Mouse (Mus musculus): ENCODE results near the gene Ptges3. TPM values are rescaled to one million over a fixed set of nuclear protein-coding genes. Genes with fewer than 3 reads are reported as not detected.

The Ptges3 gene
- total and polyA plus RNA-seq, 3 experiments = 209 to 315 (median 268) TPM

GRCm38 (mm10) chr10:128094340-128094968 is 35.7 kb downstream of the Ptges3 start:
- ATAC-seq (ENCODE audit: extremely low read depth, insufficient number of reproducible peaks, low FRiP score, poor library complexity, severe bottlenecking) (peak; percentile 69), DNase-seq (ENCODE audit: low spot score) (peak; percentile 86)
- Histone ChIP-seq H3K4me1 (ENCODE audit: insufficient read depth, low read depth, low read length) (peaks cover 77% of the 10 kb centered on the region), H3K36me3 (replicated peaks) (peaks cover 17% of the 10 kb centered on the region), H3K9me3 (replicated peaks) (no peaks in the 10 kb centered on the region), H3K4me3 (ENCODE audit: low read depth, low read length) (peak overlapping the region; percentile 89), H3K27me3 (ENCODE audit: insufficient read depth, low read length) (no peaks in the 10 kb centered on the region)
- no peak for TF ChIP-seq GATA1 (IDR thresholded peaks at IDR 0.05; ENCODE audit: borderline replicate concordance, low read length)
- TF ChIP-seq TAL1 (conservative IDR thresholded peaks at IDR 0.05; ENCODE audit: low read depth, low read length) = no peak
- TF ChIP-seq CTCF (IDR thresholded peaks at IDR 0.05; ENCODE audit: low read depth, low read length) = no peak
- no peak for TF ChIP-seq POLR2AphosphoS5 (IDR thresholded peaks at IDR 0.05; ENCODE audit: insufficient replicate concordance, low read depth, low read length)
- TF ChIP-seq GATA2 (IDR thresholded peaks at IDR 0.05; ENCODE audit: borderline replicate concordance, low read depth, low read length) = no peak

DNA sequence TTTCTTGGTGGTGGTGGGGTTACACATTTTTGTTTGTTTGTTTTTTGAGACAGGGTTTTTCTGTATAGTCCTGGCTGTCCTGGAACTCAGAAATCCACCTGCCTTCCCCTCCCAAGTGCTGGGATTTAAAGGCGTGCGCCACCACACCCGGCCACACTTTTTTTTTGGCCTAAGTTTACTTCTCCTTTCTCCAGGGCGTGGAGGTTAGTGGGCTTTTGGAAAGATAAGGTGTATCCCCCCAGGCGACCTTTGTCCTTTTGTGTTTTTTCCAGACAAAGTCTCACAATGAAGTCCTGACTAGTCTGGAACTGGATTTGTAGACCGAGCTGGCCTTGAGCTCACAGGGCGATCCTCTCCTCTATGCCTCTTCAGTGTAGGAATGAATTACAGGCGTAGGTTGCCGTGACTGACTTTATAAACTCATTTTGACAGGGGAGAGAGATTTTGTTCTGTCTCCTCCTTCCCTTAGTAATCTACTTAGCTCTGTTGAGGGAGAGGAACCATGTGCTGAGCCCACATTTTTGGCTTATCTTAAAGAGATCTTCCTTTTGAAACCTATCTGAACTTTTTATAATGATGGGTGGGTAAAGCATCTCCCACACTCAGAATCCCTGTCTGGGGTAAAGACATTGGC is 36.4 kb downstream of the Ptges3 start:
- ATAC-seq (ENCODE audit: extremely low read depth, insufficient number of reproducible peaks, low FRiP score, poor library complexity, severe bottlenecking) (no peak), DNase-seq (ENCODE audit: low spot score) (no peak)
- H3K4me3 ChIP-seq (ENCODE audit: low read depth, low read length) = peak overlapping the region; percentile 89; the same call in 1 of the 2 replicates
- H3K9me3 ChIP-seq (replicated peaks) = no peaks in the 10 kb centered on the region
- TF ChIP-seq TAL1 (conservative IDR thresholded peaks at IDR 0.05; ENCODE audit: low read depth, low read length) (no peak), GATA2 (IDR thresholded peaks at IDR 0.05; ENCODE audit: borderline replicate concordance, low read depth, low read length) (no peak), POLR2AphosphoS5 (IDR thresholded peaks at IDR 0.05; ENCODE audit: insufficient replicate concordance, low read depth, low read length) (no peak), GATA1 (IDR thresholded peaks at IDR 0.05; ENCODE audit: borderline replicate concordance, low read length) (no peak), CTCF (IDR thresholded peaks at IDR 0.05; ENCODE audit: low read depth, low read length) (no peak)
- H3K36me3 ChIP-seq (replicated peaks) = peaks cover 16% of the 10 kb centered on the region
- peaks cover 72% of the 10 kb centered on the region for H3K4me1 ChIP-seq (ENCODE audit: insufficient read depth, low read depth, low read length)
- H3K27me3 ChIP-seq (ENCODE audit: insufficient read depth, low read length) = no peaks in the 10 kb centered on the region

GRCm38 (mm10) chr10:128096313-128096692 is 37.5 kb downstream of the Ptges3 start:
- ATAC-seq (ENCODE audit: extremely low read depth, insufficient number of reproducible peaks, low FRiP score, poor library complexity, severe bottlenecking) (no peak), DNase-seq (ENCODE audit: low spot score) (no peak)
- Histone ChIP-seq H3K4me1 (ENCODE audit: insufficient read depth, low read depth, low read length) (peaks cover 64% of the 10 kb centered on the region), H3K4me3 (ENCODE audit: low read depth, low read length) (peak overlapping the region; percentile 89), H3K9me3 (replicated peaks) (no peaks in the 10 kb centered on the region), H3K27me3 (ENCODE audit: insufficient read depth, low read length) (no peaks in the 10 kb centered on the region), H3K36me3 (replicated peaks) (peaks cover 15% of the 10 kb centered on the region)
- no peak for TF ChIP-seq TAL1 (conservative IDR thresholded peaks at IDR 0.05; ENCODE audit: low read depth, low read length)
- TF ChIP-seq POLR2AphosphoS5 (IDR thresholded peaks at IDR 0.05; ENCODE audit: insufficient replicate concordance, low read depth, low read length) = no peak
- no peak for TF ChIP-seq GATA1 (IDR thresholded peaks at IDR 0.05; ENCODE audit: borderline replicate concordance, low read length)
- no peak for TF ChIP-seq CTCF (IDR thresholded peaks at IDR 0.05; ENCODE audit: low read depth, low read length)
- TF ChIP-seq GATA2 (IDR thresholded peaks at IDR 0.05; ENCODE audit: borderline replicate concordance, low read depth, low read length) = no peak

- ATAC-seq (ENCODE audit: extremely low read depth, insufficient number of reproducible peaks, low FRiP score, poor library complexity, severe bottlenecking) = no peak
- no peaks in the 10 kb centered on the region for H3K9me3 ChIP-seq (replicated peaks)
Observed at GRCm38 (mm10) chr10:128096693-128097586, 38.2 kb downstream of the Ptges3 start.

GRCm38 (mm10) chr10:128097587-128097971 is 38.8 kb downstream of the Ptges3 start:
- H3K9me3 ChIP-seq (replicated peaks) = no peaks in the 10 kb centered on the region
- H3K36me3 ChIP-seq (replicated peaks) = peaks cover 20% of the 10 kb centered on the region
- no peak for TF ChIP-seq TAL1 (conservative IDR thresholded peaks at IDR 0.05; ENCODE audit: low read depth, low read length)
- TF ChIP-seq GATA2 (IDR thresholded peaks at IDR 0.05; ENCODE audit: borderline replicate concordance, low read depth, low read length) = no peak
- no peak for TF ChIP-seq GATA1 (IDR thresholded peaks at IDR 0.05; ENCODE audit: borderline replicate concordance, low read length)
- no peak for TF ChIP-seq CTCF (IDR thresholded peaks at IDR 0.05; ENCODE audit: low read depth, low read length)
- no peak for TF ChIP-seq POLR2AphosphoS5 (IDR thresholded peaks at IDR 0.05; ENCODE audit: insufficient replicate concordance, low read depth, low read length)
- no peak for ATAC-seq (ENCODE audit: extremely low read depth, insufficient number of reproducible peaks, low FRiP score, poor library complexity, severe bottlenecking)
- H3K4me3 ChIP-seq (ENCODE audit: low read depth, low read length) = peak overlapping the region; percentile 89
- no peak for DNase-seq (ENCODE audit: low spot score)
- peaks cover 53% of the 10 kb centered on the region for H3K4me1 ChIP-seq (ENCODE audit: insufficient read depth, low read depth, low read length)
- no peaks in the 10 kb centered on the region for H3K27me3 ChIP-seq (ENCODE audit: insufficient read depth, low read length)

More at GRCm38 (mm10) chr10:128096693-128097586, 38.2 kb downstream of the Ptges3 start:
- peaks cover 19% of the 10 kb centered on the region for H3K36me3 ChIP-seq (replicated peaks)
- no peaks in the 10 kb centered on the region for H3K27me3 ChIP-seq (ENCODE audit: insufficient read depth, low read length)
- H3K4me1 ChIP-seq (ENCODE audit: insufficient read depth, low read depth, low read length) = peaks cover 58% of the 10 kb centered on the region
- peak; percentile 79 for DNase-seq (ENCODE audit: low spot score)
- TF ChIP-seq GATA2 (IDR thresholded peaks at IDR 0.05; ENCODE audit: borderline replicate concordance, low read depth, low read length) = no peak
- no peak for TF ChIP-seq TAL1 (conservative IDR thresholded peaks at IDR 0.05; ENCODE audit: low read depth, low read length)
- no peak for TF ChIP-seq POLR2AphosphoS5 (IDR thresholded peaks at IDR 0.05; ENCODE audit: insufficient replicate concordance, low read depth, low read length)
- TF ChIP-seq CTCF (IDR thresholded peaks at IDR 0.05; ENCODE audit: low read depth, low read length) = no peak
- TF ChIP-seq GATA1 (IDR thresholded peaks at IDR 0.05; ENCODE audit: borderline replicate concordance, low read length) = no peak
- peak overlapping the region; percentile 89 for H3K4me3 ChIP-seq (ENCODE audit: low read depth, low read length)

Measured in G1E (cell line).